Mouse (Mus musculus) lung, postnatal 0 days (tissue): ENCODE results near the gene Stim1.

ENCODE experiments used
- CTCF ChIP-seq: IDR thresholded peaks from 2 replicates; pipeline ENCODE4 v1.5.1; 2016; ENCODE audit warnings: antibody characterized with exemption, mild to moderate bottlenecking
- EP300 ChIP-seq: IDR thresholded peaks from 2 replicates; pipeline ENCODE4 v1.6.1; 2016; ENCODE audit warnings: antibody characterized with exemption, mild to moderate bottlenecking, control low read depth

DNA sequence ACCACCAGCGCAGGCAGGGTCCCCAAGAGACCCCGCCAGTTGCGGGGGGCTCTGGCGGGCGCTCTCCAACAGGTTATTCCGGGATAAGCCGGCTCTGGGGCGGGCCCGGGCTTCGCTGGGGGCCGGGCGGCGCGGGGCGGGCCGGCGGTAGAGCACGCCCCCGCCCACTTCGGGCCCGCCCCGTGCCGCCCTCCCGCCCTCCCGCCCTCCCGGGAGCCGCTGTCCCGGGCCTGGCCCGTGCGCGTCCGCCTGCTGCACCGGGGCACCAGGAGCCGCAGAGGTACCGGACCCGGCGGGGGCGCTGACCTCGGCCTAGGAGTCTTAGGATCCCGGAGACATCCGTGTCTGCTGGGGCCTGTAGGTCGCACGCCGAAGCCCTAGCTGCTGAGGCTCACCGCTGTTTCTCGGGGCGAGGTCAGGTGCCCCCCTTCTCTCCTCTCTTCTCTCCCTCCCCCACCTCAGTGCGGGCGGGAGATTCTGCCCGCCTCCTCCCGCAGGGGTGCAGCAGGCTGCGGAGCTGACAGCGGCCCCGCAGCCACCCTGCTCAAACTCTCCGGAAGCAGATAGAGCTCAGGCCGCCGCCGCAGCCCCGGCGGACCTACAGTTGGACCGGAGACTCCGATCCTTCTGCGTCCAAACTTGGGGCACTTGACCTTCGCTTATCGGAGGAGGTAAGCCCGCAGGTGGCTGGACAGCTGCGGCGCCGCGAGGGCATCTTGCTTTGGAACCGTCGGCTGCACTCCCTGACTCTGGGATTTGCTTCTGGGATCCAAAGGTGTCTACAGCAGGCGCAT is at the start of gene Stim1:
- TF ChIP-seq EP300: no peak
- no peak for TF ChIP-seq CTCF
